Mouse (Mus musculus) MEL (cell line): Measurements from ENCODE around the gene Braf. TPM values are rescaled to one million over a fixed set of nuclear protein-coding genes. Genes with fewer than 3 reads are reported as not detected.

ENCODE experiments used
- DNase-seq: peaks from one replicate; pipeline ENCODE4 v3.0.0; 2011; ENCODE audit warnings: low read depth, low spot score
- H3K27ac ChIP-seq: 2 replicates; pipeline ENCODE4 v1.5.1; 2012; ENCODE audit warnings: low read depth, mild to moderate bottlenecking, control low read depth, low read length, moderate library complexity; ENCODE audit not compliant: control insufficient read depth
- H3K27me3 ChIP-seq, 2 experiments: fragments of 150-350 bp in 1 of 2; sonication (generic) in 1 of 2; 2 replicates each; pipeline ENCODE4 v1.6.1; 2012; ENCODE audit warnings: low read length in 2 of 2, mild to moderate bottlenecking in 2 of 2, improper control_type of control experiment in 1 of 2, moderate library complexity in 1 of 2; ENCODE audit not compliant: insufficient read depth in 2 of 2, control insufficient read depth in 1 of 2
- H3K36me3 ChIP-seq, 2 experiments: 2 replicates each; pipeline ENCODE4 v1.6.1; 2012 to 2014; ENCODE audit warnings: low read length in 2 of 2, improper control_type of control experiment in 1 of 2, inconsistent platforms in 1 of 2, mild to moderate bottlenecking in 1 of 2; ENCODE audit not compliant: insufficient read depth in 2 of 2, control insufficient read depth in 1 of 2
- H3K4me1 ChIP-seq, 2 experiments: fragments of 150-350 bp in 1 of 2; sonication (generic) in 1 of 2; 2 replicates each; pipeline ENCODE4 v1.6.1; 2012; ENCODE audit warnings: low read length in 2 of 2, improper control_type of control experiment in 1 of 2, mild to moderate bottlenecking in 1 of 2; ENCODE audit not compliant: insufficient read depth in 2 of 2, control insufficient read depth in 1 of 2
- H3K4me3 ChIP-seq, 2 experiments: fragments of 150-350 bp in 1 of 2; sonication (generic) in 1 of 2; 2 replicates each; pipeline ENCODE4 v1.5.1; 2012; ENCODE audit warnings: low read depth in 2 of 2, low read length in 2 of 2, mild to moderate bottlenecking in 2 of 2, moderate library complexity in 2 of 2, control low read depth in 1 of 2, improper control_type of control experiment in 1 of 2; ENCODE audit not compliant: control insufficient read depth in 1 of 2, insufficient read depth in 1 of 2
- H3K79me2 ChIP-seq: 2 replicates; pipeline ENCODE4 v1.6.1; 2012; ENCODE audit warnings: mild to moderate bottlenecking, low read length, moderate library complexity; ENCODE audit not compliant: control insufficient read depth, poor library complexity, insufficient read depth
- H3K9ac ChIP-seq: 2 replicates; pipeline ENCODE4 v1.6.1; 2012; ENCODE audit warnings: low read depth, mild to moderate bottlenecking, control low read depth, low read length, moderate library complexity; ENCODE audit not compliant: control insufficient read depth, poor library complexity, severe bottlenecking
- H3K9me3 ChIP-seq: fragments of 150-350 bp; sonication (generic); replicated peaks from 2 replicates; pipeline ENCODE4 v1.6.1; 2012; ENCODE audit warnings: mild to moderate bottlenecking, low read length, improper control_type of control experiment, moderate library complexity; ENCODE audit not compliant: insufficient read depth
- BHLHE40 ChIP-seq: IDR thresholded peaks from 2 replicates; pipeline ENCODE4 v1.6.1; 2012; ENCODE audit warnings: low read depth, mild to moderate bottlenecking, inconsistent platforms, low read length, improper control_type of control experiment, borderline replicate concordance
- CHD1 ChIP-seq: IDR thresholded peaks from 2 replicates; pipeline ENCODE4 v1.6.1; 2012; ENCODE audit warnings: low read depth, mild to moderate bottlenecking, inconsistent platforms, low read length, improper control_type of control experiment
- CHD2 ChIP-seq: IDR thresholded peaks from 2 replicates; pipeline ENCODE4 v1.6.1; 2011; ENCODE audit warnings: low read length, improper control_type of control experiment
- CTCF ChIP-seq, 3 experiments: IDR thresholded peaks in 2 of 3; conservative IDR thresholded peaks in 1 of 3; 2 replicates each; pipeline ENCODE4 v1.5.1; 2011 to 2012; ENCODE audit warnings: low read length in 3 of 3, low read depth in 2 of 3, mild to moderate bottlenecking in 2 of 3, improper control_type of control experiment in 1 of 3, inconsistent platforms in 1 of 3, mixed read lengths in 1 of 3, moderate library complexity in 1 of 3; ENCODE audit not compliant: control insufficient read depth in 1 of 3, insufficient read depth in 1 of 3, poor library complexity in 1 of 3, severe bottlenecking in 1 of 3
- ELF1 ChIP-seq: IDR thresholded peaks from 2 replicates; pipeline ENCODE4 v1.6.1; 2014; ENCODE audit warnings: low read depth, mild to moderate bottlenecking, inconsistent platforms, low read length, improper control_type of control experiment, moderate library complexity
- HCFC1 ChIP-seq: IDR thresholded peaks from 2 replicates; pipeline ENCODE4 v1.6.1; 2012; ENCODE audit warnings: low read depth, mild to moderate bottlenecking, inconsistent platforms, low read length, improper control_type of control experiment, moderate library complexity
- KAT2A ChIP-seq: conservative IDR thresholded peaks from 2 replicates; pipeline ENCODE4 v1.6.1; 2012; ENCODE audit warnings: low read depth, low read length, improper control_type of control experiment, inconsistent platforms
- MAX ChIP-seq: IDR thresholded peaks from 2 replicates; pipeline ENCODE4 v1.6.1; 2011; ENCODE audit warnings: low read length, improper control_type of control experiment
- MAZ ChIP-seq: IDR thresholded peaks from 2 replicates; pipeline ENCODE4 v1.6.1; 2012; ENCODE audit warnings: low read depth, mild to moderate bottlenecking, inconsistent platforms, low read length, improper control_type of control experiment
- MYB ChIP-seq: IDR thresholded peaks from 2 replicates; pipeline ENCODE4 v1.6.1; 2011; ENCODE audit warnings: mild to moderate bottlenecking, low read depth, low read length, improper control_type of control experiment
- POLR2A ChIP-seq, 2 experiments: IDR thresholded peaks; 2 replicates each; pipeline ENCODE4 v1.6.1; 2011 to 2012; ENCODE audit warnings: low read length in 2 of 2, mild to moderate bottlenecking in 2 of 2, control low read depth in 1 of 2, improper control_type of control experiment in 1 of 2, low read depth in 1 of 2, moderate library complexity in 1 of 2; ENCODE audit not compliant: control insufficient read depth in 1 of 2, insufficient read depth in 1 of 2, poor library complexity in 1 of 2
- RAD21 ChIP-seq: IDR thresholded peaks from 2 replicates; pipeline ENCODE4 v1.6.1; 2011; ENCODE audit warnings: mild to moderate bottlenecking, low read depth, low read length, improper control_type of control experiment
- RCOR1 ChIP-seq: IDR thresholded peaks from 2 replicates; pipeline ENCODE4 v1.6.1; 2012; ENCODE audit warnings: low read depth, mild to moderate bottlenecking, inconsistent platforms, low read length, improper control_type of control experiment
- SIN3A ChIP-seq: IDR thresholded peaks from 2 replicates; pipeline ENCODE4 v1.6.1; 2012; ENCODE audit warnings: low read length, improper control_type of control experiment, inconsistent platforms
- SMC3 ChIP-seq: IDR thresholded peaks from 2 replicates; pipeline ENCODE4 v1.6.1; 2011; ENCODE audit warnings: low read depth, low read length, improper control_type of control experiment
- TCF12 ChIP-seq: IDR thresholded peaks from 2 replicates; pipeline ENCODE4 v1.6.1; 2014; ENCODE audit warnings: low read depth, mild to moderate bottlenecking, inconsistent platforms, low read length, improper control_type of control experiment, moderate library complexity
- UBTF ChIP-seq: IDR thresholded peaks from 2 replicates; pipeline ENCODE4 v1.6.1; 2012; ENCODE audit warnings: low read depth, mild to moderate bottlenecking, inconsistent platforms, low read length, improper control_type of control experiment, moderate library complexity, borderline replicate concordance; ENCODE audit not compliant: insufficient read depth
- USF1 ChIP-seq: IDR thresholded peaks from 2 replicates; pipeline ENCODE4 v1.6.1; 2014; ENCODE audit warnings: low read depth, mild to moderate bottlenecking, inconsistent platforms, low read length, improper control_type of control experiment, moderate library complexity
- ZC3H11A ChIP-seq: IDR thresholded peaks from 2 replicates; pipeline ENCODE4 v1.6.1; 2012; ENCODE audit warnings: low read depth, mild to moderate bottlenecking, inconsistent platforms, low read length, improper control_type of control experiment
- ZNF384 ChIP-seq: IDR thresholded peaks from 2 replicates; pipeline ENCODE4 v1.6.1; 2012; ENCODE audit warnings: low read depth, mild to moderate bottlenecking, inconsistent platforms, low read length, improper control_type of control experiment
- polyA plus RNA-seq, 2 experiments: library from polyadenylated mRNA; stranded (reverse) in 1 of 2; unstranded in 1 of 2; fragments of >175 nt in 1 of 2; fragments of >200 nt in 1 of 2; gene quantifications; 2 replicates each; pipeline versions ENCODE4 v1.2.1 to v1.2.4; 2012; ENCODE audit warnings: low replicate concordance in 2 of 2, low read depth in 1 of 2; ENCODE audit not compliant: insufficient read length in 2 of 2, insufficient read depth in 1 of 2, missing spikeins in 1 of 2
- total RNA-seq: library from RNA; depleted of rRNA; stranded (reverse); fragments of 300-350 nt; gene quantifications from 2 replicates; pipeline ENCODE4 v1.2.3, GENCODE M21; 2012

Gene Braf
- total and polyA plus RNA-seq, 3 experiments: 6.3 to 8.4 TPM; not detected in 1

DNA sequence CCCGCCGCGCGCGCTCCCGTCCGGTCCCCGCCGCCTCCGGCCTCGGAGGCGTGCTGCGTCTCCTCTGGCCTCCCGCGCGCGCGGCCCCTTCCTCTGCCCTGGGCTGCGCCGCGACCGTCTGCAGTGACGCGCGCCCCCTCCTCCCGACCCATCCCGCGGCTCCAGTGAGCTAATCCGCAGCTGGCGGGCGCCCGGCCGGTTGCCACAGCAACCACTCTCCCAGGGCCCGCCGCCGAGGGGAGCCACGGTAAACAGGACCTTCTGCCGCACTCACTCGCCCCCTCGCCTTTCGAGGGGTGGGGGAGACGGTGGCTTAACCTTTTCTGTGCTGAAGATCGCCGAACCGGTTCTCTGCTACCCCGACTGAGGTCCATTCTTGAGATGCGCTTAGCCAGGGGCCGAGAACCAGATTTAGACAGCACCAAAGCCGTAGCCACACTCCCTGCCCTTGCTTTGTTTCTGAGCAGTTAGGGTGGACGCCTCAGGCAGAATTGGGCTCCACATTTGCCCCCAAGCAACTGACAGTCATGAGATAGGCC is 167.5 kb downstream of the Braf start, which contains the start of gene Dennd2a:
Gene Dennd2a, minus strand, starts transcription at position 145 of the 539 bp plus-strand sequence.
- Histone ChIP-seq H3K79me2 (no peaks in the 10 kb centered on the region), H3K27me3 (peaks cover 0 to 2% of the 10 kb centered on the region in 2 experiments; a peak in 2 of 4 replicates), H3K4me3 (no peak within 1 kb of the TSS), H3K27ac (no peak within 1 kb of the TSS), H3K9ac (no peak within 1 kb of the TSS), H3K36me3 (0 out of 4 replicates have a peak, but pooled peaks cover 0 to 2% of the 10 kb centered on the region in 2 experiments), H3K4me1 (no peaks in the 10 kb centered on the region; a peak in 1 of 4 replicates), H3K9me3 (no peaks in the 10 kb centered on the region)
- TF ChIP-seq MYB (no peak), SMC3 (no peak), ELF1 (no peak), SIN3A (no peak), KAT2A (no peak), USF1 (no peak), ZC3H11A (no peak), UBTF (no peak), RAD21 (no peak), BHLHE40 (no peak)
- DNase-seq: no peak

DNA sequence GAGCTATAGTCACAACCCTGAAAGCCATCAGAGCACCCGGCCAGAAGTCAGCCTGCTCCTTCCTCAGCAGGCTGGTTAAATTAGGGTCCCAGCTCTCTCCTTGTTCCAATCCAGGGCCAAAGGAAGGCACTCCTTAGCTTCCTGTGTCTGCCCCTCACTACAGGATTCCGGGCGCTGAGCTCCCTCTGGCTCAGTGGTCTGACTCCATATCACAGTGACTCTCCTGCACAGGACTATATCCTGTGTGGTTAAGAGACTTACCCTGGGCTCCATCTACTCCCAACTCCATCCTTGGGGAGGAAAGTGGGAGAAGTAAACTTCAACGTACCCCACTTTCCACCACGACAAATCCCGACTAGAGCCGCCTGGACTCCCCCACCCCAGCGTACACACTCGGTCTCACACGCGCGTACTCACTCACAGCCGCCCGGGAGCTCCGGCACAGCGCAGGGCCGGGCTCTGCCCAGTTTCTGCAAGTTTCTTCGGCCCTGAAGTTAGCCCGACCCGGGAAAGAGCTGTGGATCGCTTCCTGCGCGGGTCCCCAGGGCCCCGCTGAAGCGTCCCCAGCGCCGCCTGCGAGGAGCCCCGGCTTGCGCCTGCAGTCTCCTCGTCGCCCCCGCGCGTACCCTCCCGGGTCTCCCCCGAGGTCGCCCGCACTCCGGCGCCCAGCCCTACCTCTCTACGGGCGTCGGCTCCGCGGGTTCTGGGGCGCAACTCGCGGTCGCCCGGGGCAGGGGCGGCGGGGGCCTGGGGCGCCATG is 168.2 kb downstream of the Braf start:
- Histone ChIP-seq H3K27me3 (peaks cover 0 to 4% of the 10 kb centered on the region in 2 experiments; a peak in 2 of 4 replicates), H3K36me3 (0 out of 4 replicates have a peak, but pooled peaks cover 0 to 2% of the 10 kb centered on the region in 2 experiments), H3K79me2 (no peaks in the 10 kb centered on the region), H3K9me3 (no peaks in the 10 kb centered on the region), H3K27ac (no peak overlapping the region), H3K4me3 (no peak overlapping the region), H3K9ac (no peak overlapping the region), H3K4me1 (no peaks in the 10 kb centered on the region)
- no peak for DNase-seq
- no peak for TF ChIP-seq KAT2A
- no peak for TF ChIP-seq CHD1
- TF ChIP-seq POLR2A (IDR thresholded peaks at IDR 0.05; ENCODE audit: control insufficient read depth in 1 of 2, insufficient read depth in 1 of 2, low read depth in 1 of 2, low read length in 2 of 2, poor library complexity in 1 of 2): no peak
- no peak for TF ChIP-seq ZC3H11A
- TF ChIP-seq CHD2: no peak
- no peak for TF ChIP-seq ZNF384
- TF ChIP-seq RCOR1: no peak
- TF ChIP-seq MAZ: no peak
- TF ChIP-seq SIN3A: no peak
- no peak for TF ChIP-seq MAX
- TF ChIP-seq TCF12: no peak
- no peak for TF ChIP-seq HCFC1
- TF ChIP-seq CTCF (IDR thresholded peaks at IDR 0.05 in 2 of 3, conservative IDR thresholded peaks at IDR 0.05 in 1 of 3; ENCODE audit: control insufficient read depth in 1 of 3, insufficient read depth in 1 of 3, low read depth in 2 of 3, low read length in 3 of 3, poor library complexity in 1 of 3, severe bottlenecking in 1 of 3): no peak
- TF ChIP-seq RAD21: no peak
